Mouse (Mus musculus) bone marrow macrophage, adult 2 months (primary cell): ENCODE data around the gene Cd27.

Experiments
- CTCF ChIP-seq: IDR thresholded peaks from 2 replicates; pipeline ENCODE4 v1.5.1; 2012; ENCODE audit warnings: low read depth, mild to moderate bottlenecking, low read length, moderate library complexity
- POLR2A ChIP-seq: IDR thresholded peaks from 2 replicates; pipeline ENCODE4 v1.6.1; 2012; ENCODE audit warnings: mild to moderate bottlenecking, low read depth, low read length, borderline replicate concordance

GRCm38 (mm10) chr6:125232045-125232437, 4.8 kb downstream of the Cd27 start:
- TF ChIP-seq CTCF (no peak), POLR2A (no peak)
